Mouse (Mus musculus) MEL (cell line): Measurements from ENCODE around the gene Extl1. TPM values are rescaled to one million over a fixed set of nuclear protein-coding genes. Genes with fewer than 3 reads are reported as not detected.

Source experiments
- DNase-seq: peaks from one replicate; pipeline ENCODE4 v3.0.0; 2011; ENCODE audit warnings: low read depth, low spot score
- H3K27ac ChIP-seq: 2 replicates; pipeline ENCODE4 v1.5.1; 2012; ENCODE audit warnings: low read depth, mild to moderate bottlenecking, control low read depth, low read length, moderate library complexity; ENCODE audit not compliant: control insufficient read depth
- H3K27me3 ChIP-seq, 2 experiments: fragments of 150-350 bp in 1 of 2; sonication (generic) in 1 of 2; 2 replicates each; pipeline ENCODE4 v1.6.1; 2012; ENCODE audit warnings: low read length in 2 of 2, mild to moderate bottlenecking in 2 of 2, improper control_type of control experiment in 1 of 2, moderate library complexity in 1 of 2; ENCODE audit not compliant: insufficient read depth in 2 of 2, control insufficient read depth in 1 of 2
- H3K36me3 ChIP-seq, 2 experiments: 2 replicates each; pipeline ENCODE4 v1.6.1; 2012 to 2014; ENCODE audit warnings: low read length in 2 of 2, improper control_type of control experiment in 1 of 2, inconsistent platforms in 1 of 2, mild to moderate bottlenecking in 1 of 2; ENCODE audit not compliant: insufficient read depth in 2 of 2, control insufficient read depth in 1 of 2
- H3K4me1 ChIP-seq, 2 experiments: fragments of 150-350 bp in 1 of 2; sonication (generic) in 1 of 2; 2 replicates each; pipeline ENCODE4 v1.6.1; 2012; ENCODE audit warnings: low read length in 2 of 2, improper control_type of control experiment in 1 of 2, mild to moderate bottlenecking in 1 of 2; ENCODE audit not compliant: insufficient read depth in 2 of 2, control insufficient read depth in 1 of 2
- H3K4me3 ChIP-seq, 2 experiments: fragments of 150-350 bp in 1 of 2; sonication (generic) in 1 of 2; 2 replicates each; pipeline ENCODE4 v1.5.1; 2012; ENCODE audit warnings: low read depth in 2 of 2, low read length in 2 of 2, mild to moderate bottlenecking in 2 of 2, moderate library complexity in 2 of 2, control low read depth in 1 of 2, improper control_type of control experiment in 1 of 2; ENCODE audit not compliant: control insufficient read depth in 1 of 2, insufficient read depth in 1 of 2
- H3K79me2 ChIP-seq: 2 replicates; pipeline ENCODE4 v1.6.1; 2012; ENCODE audit warnings: mild to moderate bottlenecking, low read length, moderate library complexity; ENCODE audit not compliant: control insufficient read depth, poor library complexity, insufficient read depth
- H3K9ac ChIP-seq: 2 replicates; pipeline ENCODE4 v1.6.1; 2012; ENCODE audit warnings: low read depth, mild to moderate bottlenecking, control low read depth, low read length, moderate library complexity; ENCODE audit not compliant: control insufficient read depth, poor library complexity, severe bottlenecking
- H3K9me3 ChIP-seq: fragments of 150-350 bp; sonication (generic); replicated peaks from 2 replicates; pipeline ENCODE4 v1.6.1; 2012; ENCODE audit warnings: mild to moderate bottlenecking, low read length, improper control_type of control experiment, moderate library complexity; ENCODE audit not compliant: insufficient read depth
- CHD1 ChIP-seq: IDR thresholded peaks from 2 replicates; pipeline ENCODE4 v1.6.1; 2012; ENCODE audit warnings: low read depth, mild to moderate bottlenecking, inconsistent platforms, low read length, improper control_type of control experiment
- CHD2 ChIP-seq: IDR thresholded peaks from 2 replicates; pipeline ENCODE4 v1.6.1; 2011; ENCODE audit warnings: low read length, improper control_type of control experiment
- E2F4 ChIP-seq: IDR thresholded peaks from 2 replicates; pipeline ENCODE4 v1.6.1; 2011; ENCODE audit warnings: low read depth, low read length, improper control_type of control experiment, borderline replicate concordance
- GABPA ChIP-seq: IDR thresholded peaks from 2 replicates; pipeline ENCODE4 v1.6.1; 2012; ENCODE audit warnings: low read depth, mild to moderate bottlenecking, inconsistent platforms, low read length, improper control_type of control experiment, moderate library complexity
- HCFC1 ChIP-seq: IDR thresholded peaks from 2 replicates; pipeline ENCODE4 v1.6.1; 2012; ENCODE audit warnings: low read depth, mild to moderate bottlenecking, inconsistent platforms, low read length, improper control_type of control experiment, moderate library complexity
- JUND ChIP-seq: IDR thresholded peaks from 2 replicates; pipeline ENCODE4 v1.6.1; 2011; ENCODE audit warnings: low read depth, mild to moderate bottlenecking, improper control_type of control experiment, low read length
- KAT2A ChIP-seq: conservative IDR thresholded peaks from 2 replicates; pipeline ENCODE4 v1.6.1; 2012; ENCODE audit warnings: low read depth, low read length, improper control_type of control experiment, inconsistent platforms
- MAFK ChIP-seq: IDR thresholded peaks from 2 replicates; pipeline ENCODE4 v1.6.1; 2011; ENCODE audit warnings: low read depth, mild to moderate bottlenecking, low read length, improper control_type of control experiment, borderline replicate concordance
- MAX ChIP-seq: IDR thresholded peaks from 2 replicates; pipeline ENCODE4 v1.6.1; 2011; ENCODE audit warnings: low read length, improper control_type of control experiment
- MEF2A ChIP-seq: IDR thresholded peaks from 2 replicates; pipeline ENCODE4 v1.6.1; 2014; ENCODE audit warnings: low read depth, mild to moderate bottlenecking, inconsistent platforms, low read length, improper control_type of control experiment; ENCODE audit not compliant: poor library complexity, insufficient replicate concordance, severe bottlenecking; ENCODE audit errors: extremely low read depth
- MXI1 ChIP-seq: IDR thresholded peaks from 2 replicates; pipeline ENCODE4 v1.6.1; 2011; ENCODE audit warnings: mild to moderate bottlenecking, low read depth, low read length, improper control_type of control experiment
- MYC ChIP-seq: IDR thresholded peaks from 2 replicates; pipeline ENCODE4 v1.6.1; 2011; ENCODE audit warnings: low read depth, mild to moderate bottlenecking, low read length, improper control_type of control experiment, moderate library complexity
- NRF1 ChIP-seq: IDR thresholded peaks from 2 replicates; pipeline ENCODE4 v1.6.1; 2014; ENCODE audit warnings: low read depth, mild to moderate bottlenecking, inconsistent platforms, low read length, improper control_type of control experiment, moderate library complexity; ENCODE audit not compliant: poor library complexity, insufficient read depth, severe bottlenecking
- POLR2A ChIP-seq, 2 experiments: IDR thresholded peaks; 2 replicates each; pipeline ENCODE4 v1.6.1; 2011 to 2012; ENCODE audit warnings: low read length in 2 of 2, mild to moderate bottlenecking in 2 of 2, control low read depth in 1 of 2, improper control_type of control experiment in 1 of 2, low read depth in 1 of 2, moderate library complexity in 1 of 2; ENCODE audit not compliant: control insufficient read depth in 1 of 2, insufficient read depth in 1 of 2, poor library complexity in 1 of 2
- POLR2AphosphoS5 ChIP-seq: IDR thresholded peaks from 2 replicates; pipeline ENCODE4 v1.6.1; 2012; ENCODE audit warnings: low read depth, borderline replicate concordance, mild to moderate bottlenecking, inconsistent platforms, low read length, moderate library complexity, mixed read lengths
- RAD21 ChIP-seq: IDR thresholded peaks from 2 replicates; pipeline ENCODE4 v1.6.1; 2011; ENCODE audit warnings: mild to moderate bottlenecking, low read depth, low read length, improper control_type of control experiment
- RCOR1 ChIP-seq: IDR thresholded peaks from 2 replicates; pipeline ENCODE4 v1.6.1; 2012; ENCODE audit warnings: low read depth, mild to moderate bottlenecking, inconsistent platforms, low read length, improper control_type of control experiment
- SMC3 ChIP-seq: IDR thresholded peaks from 2 replicates; pipeline ENCODE4 v1.6.1; 2011; ENCODE audit warnings: low read depth, low read length, improper control_type of control experiment
- TCF12 ChIP-seq: IDR thresholded peaks from 2 replicates; pipeline ENCODE4 v1.6.1; 2014; ENCODE audit warnings: low read depth, mild to moderate bottlenecking, inconsistent platforms, low read length, improper control_type of control experiment, moderate library complexity
- UBTF ChIP-seq: IDR thresholded peaks from 2 replicates; pipeline ENCODE4 v1.6.1; 2012; ENCODE audit warnings: low read depth, mild to moderate bottlenecking, inconsistent platforms, low read length, improper control_type of control experiment, moderate library complexity, borderline replicate concordance; ENCODE audit not compliant: insufficient read depth
- USF2 ChIP-seq, 2 experiments: IDR thresholded peaks; 2 replicates each; pipeline ENCODE4 v1.6.1; 2011 to 2012; ENCODE audit warnings: improper control_type of control experiment in 2 of 2, low read length in 2 of 2, borderline replicate concordance in 1 of 2, inconsistent platforms in 1 of 2, low read depth in 1 of 2, mild to moderate bottlenecking in 1 of 2; ENCODE audit not compliant: insufficient read depth in 1 of 2
- ZC3H11A ChIP-seq: IDR thresholded peaks from 2 replicates; pipeline ENCODE4 v1.6.1; 2012; ENCODE audit warnings: low read depth, mild to moderate bottlenecking, inconsistent platforms, low read length, improper control_type of control experiment
- ZMIZ1 ChIP-seq: IDR thresholded peaks from 2 replicates; pipeline ENCODE4 v1.6.1; 2012; ENCODE audit warnings: low read depth, mild to moderate bottlenecking, inconsistent platforms, low read length, improper control_type of control experiment, moderate library complexity
- polyA plus RNA-seq, 2 experiments: library from polyadenylated mRNA; stranded (reverse) in 1 of 2; unstranded in 1 of 2; fragments of >175 nt in 1 of 2; fragments of >200 nt in 1 of 2; gene quantifications; 2 replicates each; pipeline versions ENCODE4 v1.2.1 to v1.2.4; 2012; ENCODE audit warnings: low replicate concordance in 2 of 2, low read depth in 1 of 2; ENCODE audit not compliant: insufficient read length in 2 of 2, insufficient read depth in 1 of 2, missing spikeins in 1 of 2
- total RNA-seq: library from RNA; depleted of rRNA; stranded (reverse); fragments of 300-350 nt; gene quantifications from 2 replicates; pipeline ENCODE4 v1.2.3, GENCODE M21; 2012

The Extl1 gene
- total and polyA plus RNA-seq, 3 experiments = 0.04 to 0.33 TPM; not detected in 1

- Histone ChIP-seq H3K9me3 (no peaks in the 10 kb centered on the region), H3K36me3 (no peaks in the 10 kb centered on the region), H3K4me1 (no peaks in the 10 kb centered on the region), H3K27ac (no peak within 1 kb of the TSS), H3K79me2 (no peaks in the 10 kb centered on the region), H3K4me3 (no peak within 1 kb of the TSS), H3K9ac (no peak within 1 kb of the TSS), H3K27me3 (peaks cover 0 to 7% of the 10 kb centered on the region in 2 experiments; a peak in 3 of 4 replicates)
- no peak for TF ChIP-seq HCFC1
- no peak for TF ChIP-seq POLR2AphosphoS5
- TF ChIP-seq JUND = no peak
- no peak for TF ChIP-seq CHD2
- TF ChIP-seq RAD21 = no peak
- no peak for TF ChIP-seq ZC3H11A
- TF ChIP-seq MYC = no peak
- no peak for TF ChIP-seq MAX
- TF ChIP-seq RCOR1 = no peak
- no peak for TF ChIP-seq E2F4
- no peak for TF ChIP-seq USF2 (IDR thresholded peaks at IDR 0.05; ENCODE audit: borderline replicate concordance in 1 of 2, insufficient read depth in 1 of 2, low read depth in 1 of 2, low read length in 2 of 2)
- no peak for TF ChIP-seq MEF2A
- no peak for TF ChIP-seq ZMIZ1
- DNase-seq = no peak
These were observed 68.8 kb downstream of the Extl1 start, which contains the start of gene Trim63 for GRCm38 (mm10) chr4:134314876-134315275. Gene Trim63 (plus strand): TSS chr4:134315120.

GRCm38 (mm10) chr4:134314081-134314655 is 69.5 kb downstream of the Extl1 start:
- DNase-seq = no peak
- H3K27me3 ChIP-seq = peaks cover 0 to 5% of the 10 kb centered on the region in 2 experiments; a peak in 2 of 4 replicates
- TF ChIP-seq UBTF (no peak), TCF12 (no peak), MXI1 (no peak), NRF1 (no peak), GABPA (no peak), POLR2AphosphoS5 (no peak), RAD21 (no peak), KAT2A (no peak), CHD1 (no peak), POLR2A (IDR thresholded peaks at IDR 0.05; ENCODE audit: control insufficient read depth in 1 of 2, insufficient read depth in 1 of 2, low read depth in 1 of 2, low read length in 2 of 2, poor library complexity in 1 of 2) (no peak), SMC3 (no peak), MAFK (no peak), MAX (no peak)
- TF ChIP-seq, all 39 proteins: peak for 0
- Histone ChIP-seq H3K36me3 (no peaks in the 10 kb centered on the region), H3K4me1 (no peaks in the 10 kb centered on the region), H3K4me3 (no peak overlapping the region), H3K27ac (no peak overlapping the region), H3K9me3 (no peaks in the 10 kb centered on the region), H3K9ac (no peak overlapping the region), H3K79me2 (no peaks in the 10 kb centered on the region)
